Mouse (Mus musculus): ENCODE results near the gene Trpm1. TPM values are rescaled to one million over a fixed set of nuclear protein-coding genes. Genes with fewer than 3 reads are reported as not detected.
"Not testable (repeated sequence)": the region's sequence is repeated elsewhere in the genome, so short reads cannot be mapped to it uniquely, and the experiment has no call there.

The Trpm1 gene
- polyA plus RNA-seq (2011; ENCODE audit: insufficient read depth, insufficient read length, low read depth, missing spikeins) = 1.5 and 2.4 TPM in 2 replicates

GRCm38 (mm10) chr7:64153535-64153934 lies at the start of gene Trpm1:
TSS of gene Trpm1 (plus strand) at chr7:64153835.
- H3K27me3 ChIP-seq (ENCODE audit: control insufficient read depth, insufficient read depth, low read length, poor library complexity, severe bottlenecking) = no peaks in the 10 kb centered on the region
- TF ChIP-seq CTCF (IDR thresholded peaks at IDR 0.05; ENCODE audit: low read depth, low read length) (no peak), EP300 (IDR thresholded peaks at IDR 0.05; ENCODE audit: insufficient read depth, low read depth, low read length) (no peak), POLR2A (IDR thresholded peaks at IDR 0.05; ENCODE audit: insufficient read depth, low read length) (no peak)
- H3K9ac ChIP-seq (ENCODE audit: low read depth, poor library complexity, severe bottlenecking) = no peak within 1 kb of the TSS
- no peaks in the 10 kb centered on the region for H3K9me3 ChIP-seq (replicated peaks; ENCODE audit: control insufficient read depth, insufficient read depth, low read length, poor library complexity, severe bottlenecking)
- no peaks in the 10 kb centered on the region for H3K36me3 ChIP-seq (ENCODE audit: control insufficient read depth, insufficient read depth, low read length, poor library complexity, severe bottlenecking)
- H3K27ac ChIP-seq (ENCODE audit: insufficient read depth, low read length) = no peak within 1 kb of the TSS
- no peak within 1 kb of the TSS for H3K4me3 ChIP-seq (ENCODE audit: low read depth, low read length)
- H3K4me1 ChIP-seq (ENCODE audit: control insufficient read depth, insufficient read depth, low read length) = no peaks in the 10 kb centered on the region

- no peak for TF ChIP-seq POLR2A (IDR thresholded peaks at IDR 0.05; ENCODE audit: insufficient read depth, low read length)
- no peak for TF ChIP-seq EP300 (IDR thresholded peaks at IDR 0.05; ENCODE audit: insufficient read depth, low read depth, low read length)
- no peak for TF ChIP-seq CTCF (IDR thresholded peaks at IDR 0.05; ENCODE audit: low read depth, low read length)
- Histone ChIP-seq H3K36me3 (ENCODE audit: control insufficient read depth, insufficient read depth, low read length, poor library complexity, severe bottlenecking) (no peaks in the 10 kb centered on the region), H3K4me1 (ENCODE audit: control insufficient read depth, insufficient read depth, low read length) (no peaks in the 10 kb centered on the region), H3K27me3 (ENCODE audit: control insufficient read depth, insufficient read depth, low read length, poor library complexity, severe bottlenecking) (no peaks in the 10 kb centered on the region), H3K4me3 (ENCODE audit: low read depth, low read length) (no peak overlapping the region), H3K9ac (ENCODE audit: low read depth, poor library complexity, severe bottlenecking) (no peak overlapping the region), H3K9me3 (replicated peaks; ENCODE audit: control insufficient read depth, insufficient read depth, low read length, poor library complexity, severe bottlenecking) (peaks cover 3% of the 10 kb centered on the region), H3K27ac (ENCODE audit: insufficient read depth, low read length) (no peak overlapping the region)
These were observed 31.4 kb upstream of the Trpm1 start for GRCm38 (mm10) chr7:64122131-64122715.

- Histone ChIP-seq H3K9me3 (replicated peaks; ENCODE audit: control insufficient read depth, insufficient read depth, low read length, poor library complexity, severe bottlenecking) (peaks cover 3% of the 10 kb centered on the region), H3K27me3 (ENCODE audit: control insufficient read depth, insufficient read depth, low read length, poor library complexity, severe bottlenecking) (no peaks in the 10 kb centered on the region), H3K4me3 (ENCODE audit: low read depth, low read length) (no peak overlapping the region), H3K36me3 (ENCODE audit: control insufficient read depth, insufficient read depth, low read length, poor library complexity, severe bottlenecking) (no peaks in the 10 kb centered on the region), H3K9ac (ENCODE audit: low read depth, poor library complexity, severe bottlenecking) (no peak overlapping the region), H3K4me1 (ENCODE audit: control insufficient read depth, insufficient read depth, low read length) (no peaks in the 10 kb centered on the region), H3K27ac (ENCODE audit: insufficient read depth, low read length) (no peak overlapping the region)
- no peak for TF ChIP-seq EP300 (IDR thresholded peaks at IDR 0.05; ENCODE audit: insufficient read depth, low read depth, low read length)
- no peak for TF ChIP-seq CTCF (IDR thresholded peaks at IDR 0.05; ENCODE audit: low read depth, low read length)
- TF ChIP-seq POLR2A (IDR thresholded peaks at IDR 0.05; ENCODE audit: insufficient read depth, low read length) = no peak
These were observed 29.9 kb upstream of the Trpm1 start for GRCm38 (mm10) chr7:64123721-64124120.

- not testable (repeated sequence) for H3K27ac ChIP-seq (ENCODE audit: insufficient read depth, low read length); H3K9me3 ChIP-seq (replicated peaks; ENCODE audit: control insufficient read depth, insufficient read depth, low read length, poor library complexity, severe bottlenecking); H3K27me3 ChIP-seq (ENCODE audit: control insufficient read depth, insufficient read depth, low read length, poor library complexity, severe bottlenecking); H3K36me3 ChIP-seq (ENCODE audit: control insufficient read depth, insufficient read depth, low read length, poor library complexity, severe bottlenecking); H3K4me3 ChIP-seq (ENCODE audit: low read depth, low read length); H3K9ac ChIP-seq (ENCODE audit: low read depth, poor library complexity, severe bottlenecking); H3K4me1 ChIP-seq (ENCODE audit: control insufficient read depth, insufficient read depth, low read length)
These were observed 27.6 kb upstream of the Trpm1 start for GRCm38 (mm10) chr7:64125994-64126393.

GRCm38 (mm10) chr7:64139866-64140265 lies 13.8 kb upstream of the Trpm1 start:
- TF ChIP-seq CTCF (IDR thresholded peaks at IDR 0.05; ENCODE audit: low read depth, low read length) (no peak), EP300 (IDR thresholded peaks at IDR 0.05; ENCODE audit: insufficient read depth, low read depth, low read length) (no peak), POLR2A (IDR thresholded peaks at IDR 0.05; ENCODE audit: insufficient read depth, low read length) (no peak)

GRCm38 (mm10) chr7:64141301-64142032 lies 12.2 kb upstream of the Trpm1 start:
- Histone ChIP-seq H3K9me3 (replicated peaks; ENCODE audit: control insufficient read depth, insufficient read depth, low read length, poor library complexity, severe bottlenecking) (no peaks in the 10 kb centered on the region), H3K36me3 (ENCODE audit: control insufficient read depth, insufficient read depth, low read length, poor library complexity, severe bottlenecking) (no peaks in the 10 kb centered on the region), H3K4me1 (ENCODE audit: control insufficient read depth, insufficient read depth, low read length) (no peaks in the 10 kb centered on the region), H3K27ac (ENCODE audit: insufficient read depth, low read length) (no peak overlapping the region), H3K27me3 (ENCODE audit: control insufficient read depth, insufficient read depth, low read length, poor library complexity, severe bottlenecking) (no peaks in the 10 kb centered on the region), H3K4me3 (ENCODE audit: low read depth, low read length) (no peak overlapping the region), H3K9ac (ENCODE audit: low read depth, poor library complexity, severe bottlenecking) (no peak overlapping the region)
- TF ChIP-seq EP300 (IDR thresholded peaks at IDR 0.05; ENCODE audit: insufficient read depth, low read depth, low read length) (no peak), POLR2A (IDR thresholded peaks at IDR 0.05; ENCODE audit: insufficient read depth, low read length) (no peak), CTCF (IDR thresholded peaks at IDR 0.05; ENCODE audit: low read depth, low read length) (no peak)

More at GRCm38 (mm10) chr7:64139866-64140265, 13.8 kb upstream of the Trpm1 start:
- Histone ChIP-seq H3K4me1 (ENCODE audit: control insufficient read depth, insufficient read depth, low read length) (no peaks in the 10 kb centered on the region), H3K9ac (ENCODE audit: low read depth, poor library complexity, severe bottlenecking) (no peak overlapping the region), H3K4me3 (ENCODE audit: low read depth, low read length) (no peak overlapping the region), H3K36me3 (ENCODE audit: control insufficient read depth, insufficient read depth, low read length, poor library complexity, severe bottlenecking) (no peaks in the 10 kb centered on the region), H3K27me3 (ENCODE audit: control insufficient read depth, insufficient read depth, low read length, poor library complexity, severe bottlenecking) (no peaks in the 10 kb centered on the region), H3K27ac (ENCODE audit: insufficient read depth, low read length) (no peak overlapping the region), H3K9me3 (replicated peaks; ENCODE audit: control insufficient read depth, insufficient read depth, low read length, poor library complexity, severe bottlenecking) (no peaks in the 10 kb centered on the region)
